Mouse (Mus musculus): ENCODE measurements around the gene Csnk2b. TPM values are rescaled to one million over a fixed set of nuclear protein-coding genes. Genes with fewer than 3 reads are reported as not detected.
A peak's percentile ranks its signal among the peaks of the same experiment; 100 is the strongest.

The Csnk2b gene
- polyA plus RNA-seq, 1 experiment from 2014 or later, result 300 TPM

- H3K9ac ChIP-seq (ENCODE audit: low read depth, low read length), result no peak overlapping the region
- H3K27me3 ChIP-seq (ENCODE audit: insufficient read depth, low read length), result no peaks in the 10 kb centered on the region
- no peak overlapping the region for H3K4me2 ChIP-seq (ENCODE audit: low read length)
- H3K4me1 ChIP-seq (replicated peaks; ENCODE audit: insufficient read depth, low read length), result peaks cover 9% of the 10 kb centered on the region; the same call in 1 of the 2 replicates
- WGBS, result 71% methylated on average over 12 of the region's 12 CpGs
- ATAC-seq (replicated peaks; ENCODE audit: low FRiP score, low read depth) (no peak), DNase-seq (ENCODE audit: low spot score) (no peak)
- no peak overlapping the region for H3K4me3 ChIP-seq (replicated peaks; ENCODE audit: low read depth, low read length)
- TF ChIP-seq CTCF (IDR thresholded peaks at IDR 0.05; ENCODE audit: low read depth), result no peak
- H3K27ac ChIP-seq, result no peak overlapping the region
- H3K9me3 ChIP-seq (replicated peaks; ENCODE audit: low read length), result no peaks in the 10 kb centered on the region
- peaks cover 70% of the 10 kb centered on the region for H3K36me3 ChIP-seq (ENCODE audit: insufficient read depth, low read length)
Measured at GRCm38 (mm10) chr17:35097164-35097655, 24.6 kb downstream of the Csnk2b start.

DNA sequence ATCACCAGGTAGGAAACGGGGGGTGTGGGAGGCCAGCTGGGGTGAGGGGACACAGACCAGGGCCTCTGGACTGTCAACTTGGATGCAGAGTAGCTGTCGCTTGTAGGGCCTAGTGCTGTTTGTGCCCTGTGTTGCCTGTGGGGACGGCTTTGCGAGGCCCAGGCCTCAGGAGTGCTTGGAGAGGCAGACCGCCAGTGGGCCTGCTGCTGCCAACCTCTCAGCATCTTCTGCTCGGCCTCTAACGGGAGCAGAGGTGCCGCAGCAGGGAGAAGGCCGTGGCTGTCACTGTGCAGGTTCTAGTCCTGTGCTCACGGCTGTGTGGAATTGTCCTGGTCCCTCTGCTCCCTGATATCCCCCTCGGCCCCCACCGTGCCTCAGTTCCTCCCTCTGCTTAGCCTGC is 25.3 kb downstream of the Csnk2b start:
- Histone ChIP-seq H3K36me3 (ENCODE audit: insufficient read depth, low read length) (peaks cover 64% of the 10 kb centered on the region), H3K4me3 (replicated peaks; ENCODE audit: low read depth, low read length) (no peak overlapping the region), H3K9ac (ENCODE audit: low read depth, low read length) (no peak overlapping the region), H3K9me3 (replicated peaks; ENCODE audit: low read length) (no peaks in the 10 kb centered on the region), H3K27ac (no peak overlapping the region), H3K4me1 (replicated peaks; ENCODE audit: insufficient read depth, low read length) (peaks cover 9% of the 10 kb centered on the region; the same call in 1 of the 2 replicates), H3K27me3 (ENCODE audit: insufficient read depth, low read length) (no peaks in the 10 kb centered on the region), H3K4me2 (ENCODE audit: low read length) (no peak overlapping the region)
- no peak for DNase-seq (ENCODE audit: low spot score)
- no peak for ATAC-seq (replicated peaks; ENCODE audit: low FRiP score, low read depth)
- no peak for TF ChIP-seq CTCF (IDR thresholded peaks at IDR 0.05; ENCODE audit: low read depth)
- WGBS, result 87% methylated on average over 12 of the region's 12 CpGs

- Histone ChIP-seq H3K4me1 (replicated peaks; ENCODE audit: insufficient read depth, low read length) (peaks cover 7% of the 10 kb centered on the region; the same call in 1 of the 2 replicates), H3K9ac (ENCODE audit: low read depth, low read length) (no peak overlapping the region), H3K9me3 (replicated peaks; ENCODE audit: low read length) (no peaks in the 10 kb centered on the region), H3K27ac (no peak overlapping the region), H3K36me3 (ENCODE audit: insufficient read depth, low read length) (peaks cover 48% of the 10 kb centered on the region), H3K4me3 (replicated peaks; ENCODE audit: low read depth, low read length) (no peak overlapping the region), H3K4me2 (ENCODE audit: low read length) (no peak overlapping the region), H3K27me3 (ENCODE audit: insufficient read depth, low read length) (no peaks in the 10 kb centered on the region)
- WGBS, result 88% methylated on average over 15 of the region's 15 CpGs
- no peak for ATAC-seq (replicated peaks; ENCODE audit: low FRiP score, low read depth)
- no peak for DNase-seq (ENCODE audit: low spot score)
- no peak for TF ChIP-seq CTCF (IDR thresholded peaks at IDR 0.05; ENCODE audit: low read depth)
Measured at GRCm38 (mm10) chr17:35094475-35095365, 27.1 kb downstream of the Csnk2b start.

DNA sequence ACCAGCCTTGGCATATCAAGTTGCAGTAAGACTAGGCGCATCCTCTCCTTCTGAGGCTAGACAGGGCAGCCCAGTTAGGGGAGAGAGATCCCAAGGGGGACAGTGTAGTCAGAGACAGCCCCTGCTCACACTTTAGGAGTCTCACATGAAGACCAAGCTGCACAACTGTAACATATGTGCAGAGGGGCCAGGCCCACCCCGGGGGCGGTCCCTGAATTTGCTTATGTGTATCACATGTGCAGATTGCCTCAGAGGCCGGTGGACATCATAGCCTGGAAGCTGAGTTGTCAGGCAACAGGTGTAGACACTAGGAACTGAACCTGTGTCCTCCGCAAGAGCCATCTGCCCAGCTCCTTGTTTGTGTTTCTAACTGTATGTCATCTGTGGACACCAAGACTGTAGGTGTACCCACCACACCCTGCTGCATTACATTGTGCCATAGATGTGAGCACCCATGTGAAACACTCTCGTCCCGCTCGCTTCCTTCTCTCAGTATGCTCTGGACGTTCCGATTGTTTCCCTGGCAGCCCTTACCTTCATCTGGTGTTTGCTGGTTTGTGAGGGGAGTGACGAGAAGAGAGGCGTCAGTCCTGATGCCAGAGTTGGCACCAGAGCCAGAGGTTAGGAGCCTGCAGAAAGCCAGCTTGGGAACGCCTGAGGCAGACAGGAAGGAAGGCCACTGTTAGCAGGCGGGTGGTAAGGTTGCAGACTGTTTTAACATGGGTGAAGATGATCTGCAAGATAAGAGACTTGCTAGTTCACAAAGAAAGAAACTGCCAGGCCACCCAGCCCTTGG is 29.3 kb downstream of the Csnk2b start:
- H3K9ac ChIP-seq (ENCODE audit: low read depth, low read length), result no peak overlapping the region
- H3K27ac ChIP-seq, result no peak overlapping the region
- WGBS, result 80% methylated on average over 14 of the region's 14 CpGs
- no peak for ATAC-seq (replicated peaks; ENCODE audit: low FRiP score, low read depth)
- H3K4me1 ChIP-seq (replicated peaks; ENCODE audit: insufficient read depth, low read length), result peaks cover 7% of the 10 kb centered on the region; the same call in 1 of the 2 replicates
- H3K4me2 ChIP-seq (ENCODE audit: low read length), result no peak overlapping the region
- TF ChIP-seq CTCF (IDR thresholded peaks at IDR 0.05; ENCODE audit: low read depth), result no peak
- no peaks in the 10 kb centered on the region for H3K9me3 ChIP-seq (replicated peaks; ENCODE audit: low read length)
- H3K36me3 ChIP-seq (ENCODE audit: insufficient read depth, low read length), result peaks cover 29% of the 10 kb centered on the region; the same call in 1 of the 2 replicates
- peak; percentile 41 for DNase-seq (ENCODE audit: low spot score)
- H3K4me3 ChIP-seq (replicated peaks; ENCODE audit: low read depth, low read length), result no peak overlapping the region
- no peaks in the 10 kb centered on the region for H3K27me3 ChIP-seq (ENCODE audit: insufficient read depth, low read length)

- ATAC-seq (replicated peaks; ENCODE audit: low FRiP score, low read depth), result no peak
- WGBS, result 65% methylated on average over 8 of the region's 8 CpGs
- no peaks in the 10 kb centered on the region for H3K27me3 ChIP-seq (ENCODE audit: insufficient read depth, low read length)
- peaks cover 20% of the 10 kb centered on the region; the same call in 1 of the 2 replicates for H3K36me3 ChIP-seq (ENCODE audit: insufficient read depth, low read length)
- TF ChIP-seq CTCF (IDR thresholded peaks at IDR 0.05; ENCODE audit: low read depth), result no peak
- peak overlapping the region; percentile 62 for H3K4me2 ChIP-seq (ENCODE audit: low read length)
- H3K4me1 ChIP-seq (replicated peaks; ENCODE audit: insufficient read depth, low read length), result peaks cover 7% of the 10 kb centered on the region; the same call in 1 of the 2 replicates
- H3K9me3 ChIP-seq (replicated peaks; ENCODE audit: low read length), result no peaks in the 10 kb centered on the region
- peak overlapping the region; percentile 97; the same call in 1 of the 2 replicates for H3K27ac ChIP-seq
- H3K9ac ChIP-seq (ENCODE audit: low read depth, low read length), result peak overlapping the region; percentile 93
- H3K4me3 ChIP-seq (replicated peaks; ENCODE audit: low read depth, low read length), result peak overlapping the region; percentile 62
- DNase-seq (ENCODE audit: low spot score), result no peak
Measured at GRCm38 (mm10) chr17:35090166-35090932, 31.5 kb downstream of the Csnk2b start.
